Mouse (Mus musculus): Measurements from ENCODE around the gene Alox12.

Gene Alox12

GRCm38 (mm10) chr11:70229260-70230010, 25.7 kb downstream of the Alox12 start, which contains the start of gene Bcl6b:
TSS of gene Bcl6b (minus strand) at chr11:70229798.
- H3K4me3 ChIP-seq (replicated peaks; ENCODE audit: low read length), result peak within 1 kb of the TSS; percentile 79
- TF ChIP-seq NANOG (IDR thresholded peaks at IDR 0.05; ENCODE audit: borderline replicate concordance, low read length), result no peak
- no peak for TF ChIP-seq CTCF (conservative IDR thresholded peaks at IDR 0.05; ENCODE audit: low read length)
- no peak for TF ChIP-seq POU5F1 (IDR thresholded peaks at IDR 0.05; ENCODE audit: borderline replicate concordance, low read length)
- H3K27me3 ChIP-seq (ENCODE audit: insufficient read depth, low read length), result peaks cover 59% of the 10 kb centered on the region
- H3K4me1 ChIP-seq (replicated peaks; ENCODE audit: low read depth, low read length), result peaks cover 92% of the 10 kb centered on the region
- H3K36me3 ChIP-seq (ENCODE audit: insufficient read depth, low read length), result peaks cover 12% of the 10 kb centered on the region
- H3K9me3 ChIP-seq (ENCODE audit: low read length), result no peaks in the 10 kb centered on the region

GRCm38 (mm10) chr11:70228828-70229227, 26.3 kb downstream of the Alox12 start:
- peaks cover 90% of the 10 kb centered on the region for H3K4me1 ChIP-seq (replicated peaks; ENCODE audit: low read depth, low read length)
- TF ChIP-seq CTCF (conservative IDR thresholded peaks at IDR 0.05; ENCODE audit: low read length) (no peak), POU5F1 (IDR thresholded peaks at IDR 0.05; ENCODE audit: borderline replicate concordance, low read length) (no peak), NANOG (IDR thresholded peaks at IDR 0.05; ENCODE audit: borderline replicate concordance, low read length) (no peak)
- no peaks in the 10 kb centered on the region for H3K9me3 ChIP-seq (ENCODE audit: low read length)
- peaks cover 65% of the 10 kb centered on the region for H3K27me3 ChIP-seq (ENCODE audit: insufficient read depth, low read length)
- H3K4me3 ChIP-seq (replicated peaks; ENCODE audit: low read length), result peak overlapping the region; percentile 79
- H3K36me3 ChIP-seq (ENCODE audit: insufficient read depth, low read length), result peaks cover 15% of the 10 kb centered on the region

GRCm38 (mm10) chr11:70227661-70228245, 27.4 kb downstream of the Alox12 start:
- Histone ChIP-seq H3K4me3 (replicated peaks; ENCODE audit: low read length) (0 out of 2 replicates have a peak overlapping the region, but pooled peaks have one; percentile 79), H3K9me3 (ENCODE audit: low read length) (no peaks in the 10 kb centered on the region), H3K4me1 (replicated peaks; ENCODE audit: low read depth, low read length) (peaks cover 88% of the 10 kb centered on the region), H3K27me3 (ENCODE audit: insufficient read depth, low read length) (peaks cover 70% of the 10 kb centered on the region), H3K36me3 (ENCODE audit: insufficient read depth, low read length) (peaks cover 22% of the 10 kb centered on the region)
- TF ChIP-seq POU5F1 (IDR thresholded peaks at IDR 0.05; ENCODE audit: borderline replicate concordance, low read length) (no peak), NANOG (IDR thresholded peaks at IDR 0.05; ENCODE audit: borderline replicate concordance, low read length) (no peak), CTCF (conservative IDR thresholded peaks at IDR 0.05; ENCODE audit: low read length) (no peak)

GRCm38 (mm10) chr11:70227126-70227525, 28.0 kb downstream of the Alox12 start:
- H3K4me3 ChIP-seq (replicated peaks; ENCODE audit: low read length), result peak overlapping the region; percentile 66
- H3K36me3 ChIP-seq (ENCODE audit: insufficient read depth, low read length), result peaks cover 25% of the 10 kb centered on the region
- no peaks in the 10 kb centered on the region for H3K9me3 ChIP-seq (ENCODE audit: low read length)
- no peak for TF ChIP-seq CTCF (conservative IDR thresholded peaks at IDR 0.05; ENCODE audit: low read length)
- no peak for TF ChIP-seq POU5F1 (IDR thresholded peaks at IDR 0.05; ENCODE audit: borderline replicate concordance, low read length)
- TF ChIP-seq NANOG (IDR thresholded peaks at IDR 0.05; ENCODE audit: borderline replicate concordance, low read length), result no peak
- H3K4me1 ChIP-seq (replicated peaks; ENCODE audit: low read depth, low read length), result peaks cover 88% of the 10 kb centered on the region
- peaks cover 73% of the 10 kb centered on the region for H3K27me3 ChIP-seq (ENCODE audit: insufficient read depth, low read length)

GRCm38 (mm10) chr11:70226602-70226890, 28.6 kb downstream of the Alox12 start:
- H3K27me3 ChIP-seq (ENCODE audit: insufficient read depth, low read length), result peaks cover 73% of the 10 kb centered on the region
- peaks cover 25% of the 10 kb centered on the region for H3K36me3 ChIP-seq (ENCODE audit: insufficient read depth, low read length)
- peaks cover 88% of the 10 kb centered on the region for H3K4me1 ChIP-seq (replicated peaks; ENCODE audit: low read depth, low read length)
- TF ChIP-seq POU5F1 (IDR thresholded peaks at IDR 0.05; ENCODE audit: borderline replicate concordance, low read length) (no peak), NANOG (IDR thresholded peaks at IDR 0.05; ENCODE audit: borderline replicate concordance, low read length) (no peak), CTCF (conservative IDR thresholded peaks at IDR 0.05; ENCODE audit: low read length) (no peak)
- H3K9me3 ChIP-seq (ENCODE audit: low read length), result no peaks in the 10 kb centered on the region
- peak overlapping the region; percentile 66 for H3K4me3 ChIP-seq (replicated peaks; ENCODE audit: low read length)

- Histone ChIP-seq H3K27me3 (ENCODE audit: insufficient read depth, low read length) (peaks cover 73% of the 10 kb centered on the region), H3K9me3 (ENCODE audit: low read length) (no peaks in the 10 kb centered on the region), H3K36me3 (ENCODE audit: insufficient read depth, low read length) (peaks cover 25% of the 10 kb centered on the region), H3K4me3 (replicated peaks; ENCODE audit: low read length) (peak overlapping the region; percentile 66), H3K4me1 (replicated peaks; ENCODE audit: low read depth, low read length) (peaks cover 88% of the 10 kb centered on the region)
- TF ChIP-seq NANOG (IDR thresholded peaks at IDR 0.05; ENCODE audit: borderline replicate concordance, low read length) (no peak), POU5F1 (IDR thresholded peaks at IDR 0.05; ENCODE audit: borderline replicate concordance, low read length) (no peak), CTCF (conservative IDR thresholded peaks at IDR 0.05; ENCODE audit: low read length) (no peak)
Measured at GRCm38 (mm10) chr11:70225798-70226601, 29.2 kb downstream of the Alox12 start.

GRCm38 (mm10) chr11:70223724-70224123, 31.4 kb downstream of the Alox12 start:
- Histone ChIP-seq H3K36me3 (ENCODE audit: insufficient read depth, low read length) (peaks cover 29% of the 10 kb centered on the region), H3K9me3 (ENCODE audit: low read length) (no peaks in the 10 kb centered on the region), H3K27me3 (ENCODE audit: insufficient read depth, low read length) (peaks cover 70% of the 10 kb centered on the region), H3K4me3 (replicated peaks; ENCODE audit: low read length) (no peak overlapping the region), H3K4me1 (replicated peaks; ENCODE audit: low read depth, low read length) (peaks cover 88% of the 10 kb centered on the region)
- TF ChIP-seq CTCF (conservative IDR thresholded peaks at IDR 0.05; ENCODE audit: low read length) (no peak), NANOG (IDR thresholded peaks at IDR 0.05; ENCODE audit: borderline replicate concordance, low read length) (no peak), POU5F1 (IDR thresholded peaks at IDR 0.05; ENCODE audit: borderline replicate concordance, low read length) (no peak)

Data from E14TG2a.4 (cell line).